Comparison of ENCODE assay signal across 8 mouse cellular contexts in genomic region chr4:123342091-123342641, GRCm38 (mm10). TPM values are rescaled to one million over a fixed set of nuclear protein-coding genes. Genes with fewer than 3 reads are reported as not detected.
DNase-seq lines count a peak whose midpoint lies in the region; ATAC-seq and TF ChIP-seq lines count a peak whose summit lies in the region.

No protein-coding gene starts in this region.

- H3K4me1 ChIP-seq in liver, adult 2 months (ENCODE audit: control insufficient read depth, insufficient read depth, low read length): peaks cover 2% of the 10 kb centered on the region; the same call in 1 of the 2 replicates
- H3K4me1 ChIP-seq in embryonic facial prominence, embryonic 14.5 days (ENCODE audit: control insufficient read depth, insufficient read depth, low read length): peaks cover 11% of the 10 kb centered on the region
- H3K4me1 ChIP-seq in limb, embryonic 10.5 days: peaks cover 14% of the 10 kb centered on the region
- H3K4me1 ChIP-seq in neural tube, embryonic 13.5 days (replicated peaks): peaks cover 16% of the 10 kb centered on the region

- H3K9me3 ChIP-seq in embryonic facial prominence, embryonic 14.5 days (ENCODE audit: control insufficient read depth, low read length): no peaks in the 10 kb centered on the region
- H3K9me3 ChIP-seq in limb, embryonic 10.5 days (replicated peaks): no peaks in the 10 kb centered on the region
- H3K9me3 ChIP-seq in neural tube, embryonic 13.5 days: no peaks in the 10 kb centered on the region

- H3K9ac ChIP-seq in liver, adult 2 months (ENCODE audit: low read depth, low read length): 0 out of 2 replicates have a peak overlapping the region, but pooled peaks have one; percentile 1
- H3K9ac ChIP-seq in embryonic facial prominence, embryonic 14.5 days (ENCODE audit: low read depth, low read length): peak overlapping the region; percentile 34; the same call in 1 of the 2 replicates
- peak overlapping the region; percentile 50; the same call in 1 of the 2 replicates for H3K9ac ChIP-seq in neural tube, embryonic 13.5 days

- WGBS in liver, adult 2 months: 4% methylated on average over 43 of the region's 43 CpGs
- WGBS in embryonic facial prominence, embryonic 14.5 days: 2% methylated on average over 33 of the region's 43 CpGs
- 3% methylated on average over 43 of the region's 43 CpGs for WGBS in limb, embryonic 10.5 days
- 3% methylated on average over 43 of the region's 43 CpGs for WGBS in neural tube, embryonic 13.5 days

- no peaks in the 10 kb centered on the region for H3K36me3 ChIP-seq in liver, adult 2 months (ENCODE audit: control insufficient read depth, insufficient read depth, low read length)
- no peaks in the 10 kb centered on the region for H3K36me3 ChIP-seq in embryonic facial prominence, embryonic 14.5 days (ENCODE audit: control insufficient read depth, insufficient read depth, low read length)
- no peaks in the 10 kb centered on the region for H3K36me3 ChIP-seq in limb, embryonic 10.5 days
- peaks cover 4% of the 10 kb centered on the region for H3K36me3 ChIP-seq in neural tube, embryonic 13.5 days

- no peaks in the 10 kb centered on the region for H3K79me2 ChIP-seq in liver, adult 2 months (ENCODE audit: control insufficient read depth, insufficient read depth, low read length)

- TF ChIP-seq POLR2A in liver, adult 2 months (IDR thresholded peaks at IDR 0.05; ENCODE audit: extremely low read depth, insufficient read depth, low read length): no peak

- ATAC-seq in embryonic facial prominence, embryonic 14.5 days (ENCODE audit: low read depth): no peak; the same call in 1 of the 2 replicates
- ATAC-seq in neural tube, embryonic 13.5 days (ENCODE audit: low read depth): peak; percentile 38; the same call in 1 of the 2 replicates
- no peak for ATAC-seq in megakaryocyte progenitor cell, adult 5-6 weeks (replicated peaks; ENCODE audit: poor library complexity)

- H3K4me2 ChIP-seq in embryonic facial prominence, embryonic 14.5 days (ENCODE audit: low read depth, low read length): peak overlapping the region; percentile 90
- H3K4me2 ChIP-seq in neural tube, embryonic 13.5 days: peak overlapping the region; percentile 84

- H3K27ac ChIP-seq in liver, adult 2 months (replicated peaks; ENCODE audit: insufficient read depth, low read depth, low read length): no peak overlapping the region
- H3K27ac ChIP-seq in embryonic facial prominence, embryonic 14.5 days (replicated peaks; ENCODE audit: low read depth, low read length): no peak overlapping the region
- no peak overlapping the region for H3K27ac ChIP-seq in limb, embryonic 10.5 days
- no peak overlapping the region for H3K27ac ChIP-seq in neural tube, embryonic 13.5 days (replicated peaks)

- TF ChIP-seq CTCF in liver, adult 2 months (IDR thresholded peaks at IDR 0.05; ENCODE audit: low read depth, low read length): no peak

- H3K4me3 ChIP-seq in liver, adult 2 months (ENCODE audit: insufficient read depth, low read depth, low read length): peak overlapping the region; percentile 68; the same call in 1 of the 2 replicates
- H3K4me3 ChIP-seq in embryonic facial prominence, embryonic 14.5 days (ENCODE audit: low read depth, low read length): peak overlapping the region; percentile 53
- H3K4me3 ChIP-seq in limb, embryonic 10.5 days: peak overlapping the region; percentile 61
- peak overlapping the region; percentile 52 for H3K4me3 ChIP-seq in neural tube, embryonic 13.5 days

- no peak for DNase-seq in liver, adult 2 months (ENCODE audit: extremely low read depth, low read depth, low spot score)
- no peak for DNase-seq in liver
- DNase-seq in embryonic facial prominence, embryonic 14.5 days (ENCODE audit: low spot score): no peak
- DNase-seq in limb, embryonic 10.5 days (ENCODE audit: low spot score): no peak
- DNase-seq in urinary bladder, postnatal 36 days (ENCODE audit: low spot score in 2 of 2): no peak
- DNase-seq in layer of hippocampus, adult 11-12 months (ENCODE audit: low spot score): no peak

- peaks cover 15% of the 10 kb centered on the region for H3K27me3 ChIP-seq in liver, adult 2 months (ENCODE audit: control insufficient read depth, insufficient read depth, low read length)
- H3K27me3 ChIP-seq in embryonic facial prominence, embryonic 14.5 days (replicated peaks; ENCODE audit: control insufficient read depth, insufficient read depth, low read length): peaks cover 43% of the 10 kb centered on the region
- peaks cover 62% of the 10 kb centered on the region for H3K27me3 ChIP-seq in limb, embryonic 10.5 days (ENCODE audit: low read depth, poor library complexity, severe bottlenecking)
- H3K27me3 ChIP-seq in neural tube, embryonic 13.5 days: peaks cover 53% of the 10 kb centered on the region

RNA-seq across cellular contexts. Expression of gene Bmp8a, which starts 0.9 kb away (rescaled TPM):
- not detected in 2 replicates for total RNA-seq in liver, adult 2 months (2014; rRNA removed)
- polyA plus RNA-seq in liver, adult 2 months (2012; rRNA removed): not detected in 2 replicates
- polyA plus RNA-seq in embryonic facial prominence, embryonic 14.5 days (2014; fragmentation: Nextera tagmentation; extraction: Ambion mirVana): 2.3 and 3.4 TPM in 2 replicates
- 0.19 and 0.24 TPM in 2 replicates for polyA plus RNA-seq in limb, embryonic 10.5 days (2016; fragmentation: Nextera tagmentation; extraction: Ambion mirVana)
- polyA plus RNA-seq in neural tube, embryonic 13.5 days (2015; fragmentation: Nextera tagmentation; extraction: Ambion mirVana): 0.28 and 0.33 TPM in 2 replicates
- total RNA-seq in megakaryocyte progenitor cell, adult 5-6 weeks (2015): 0.17 TPM in 1 of 2 replicates, not detected in the other
- 0.12 TPM in 1 of 2 replicates, not detected in the other for total RNA-seq in megakaryocyte progenitor cell, adult 5-6 weeks (2017)

RNA-seq across cellular contexts. Expression of gene Oxct2a, which starts 18.7 kb away (rescaled TPM):
- not detected in 2 replicates for total RNA-seq in liver, adult 2 months (2014; rRNA removed)
- not detected in 2 replicates for polyA plus RNA-seq in liver, adult 2 months (2012; rRNA removed)
- not detected in 2 replicates for polyA plus RNA-seq in embryonic facial prominence, embryonic 14.5 days (2014; fragmentation: Nextera tagmentation; extraction: Ambion mirVana)
- not detected in 2 replicates for polyA plus RNA-seq in limb, embryonic 10.5 days (2016; fragmentation: Nextera tagmentation; extraction: Ambion mirVana)
- not detected in 2 replicates for polyA plus RNA-seq in neural tube, embryonic 13.5 days (2015; fragmentation: Nextera tagmentation; extraction: Ambion mirVana)
- total RNA-seq in megakaryocyte progenitor cell, adult 5-6 weeks (2015): not detected in 2 replicates
- not detected in 2 replicates for total RNA-seq in megakaryocyte progenitor cell, adult 5-6 weeks (2017)
